Comparison of ENCODE assay signal across 11 mouse cellular contexts in the genomic region with DNA sequence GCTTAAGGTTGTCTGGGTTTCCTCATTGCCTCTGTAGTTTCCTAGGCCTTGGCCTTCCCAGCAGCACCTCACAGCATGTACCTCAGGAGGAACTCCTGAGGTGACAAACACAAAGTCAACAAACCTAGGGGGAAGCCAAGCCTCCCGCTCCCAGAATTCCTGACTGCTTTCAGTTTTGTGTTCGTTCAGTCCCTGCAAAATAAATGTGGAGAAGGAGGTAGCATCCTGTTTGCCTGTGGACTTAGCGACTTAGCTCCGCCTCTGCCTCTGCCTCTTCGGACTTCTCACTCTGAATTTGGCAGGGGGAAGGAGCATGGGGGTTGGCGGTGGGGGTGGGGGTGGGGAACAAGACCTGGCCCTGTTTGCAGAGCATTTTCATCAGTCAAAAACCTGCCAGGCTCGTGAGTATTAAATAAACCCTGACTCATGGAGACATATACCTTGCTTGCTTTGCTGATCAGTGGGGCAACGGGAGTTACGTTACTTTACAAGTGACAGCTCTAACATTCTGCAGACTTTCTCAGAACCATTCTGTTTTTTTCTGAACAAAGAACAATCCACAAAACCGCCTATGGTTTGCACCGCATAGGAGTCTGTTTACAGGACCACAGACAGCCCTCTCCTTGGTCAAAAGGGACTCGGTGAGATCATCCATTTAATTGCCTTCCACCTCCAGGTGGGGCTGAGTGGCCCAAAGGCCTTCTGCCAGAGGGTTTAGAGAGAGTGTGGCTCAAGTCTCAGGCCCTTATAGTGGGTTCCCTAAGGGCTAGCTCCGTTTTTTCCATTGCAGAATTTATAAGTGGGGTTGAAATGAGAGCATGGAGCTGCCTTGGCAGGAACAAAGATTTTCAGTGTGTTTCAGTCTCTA. TPM values are rescaled to one million over a fixed set of nuclear protein-coding genes. Genes with fewer than 3 reads are reported as not detected.
A peak's percentile ranks its signal among the peaks of the same experiment; 100 is the strongest.
DNase-seq lines count a peak whose midpoint lies in the region; ATAC-seq lines count a peak whose summit lies in the region.
"Had no signal": no experiment of that assay in that cellular context is flagged by ENCODE, and none has a peak within 500 bp of the region (broad histone marks: within the 10 kb centered on the region; RNA-seq: fewer than 3 reads in every experiment).

No protein-coding gene starts in this region.

- H3K27ac ChIP-seq in heart, embryonic 11.5 days (ENCODE audit: low read depth, low read length), result no peak overlapping the region
- H3K27ac ChIP-seq in forebrain, embryonic 14.5 days (ENCODE audit: low read depth, low read length), result peak overlapping the region; percentile 89
- no peak overlapping the region for H3K27ac ChIP-seq in liver, embryonic 12.5 days
- H3K27ac ChIP-seq: liver, embryonic 14.5 days; neural tube, embryonic 12.5 days had no signal

- H3K27me3 ChIP-seq in heart, embryonic 11.5 days (ENCODE audit: control insufficient read depth, insufficient read depth, low read length), result no peaks in the 10 kb centered on the region; the same call in 1 of the 2 replicates
- no peaks in the 10 kb centered on the region for H3K27me3 ChIP-seq in forebrain, embryonic 14.5 days (replicated peaks; ENCODE audit: control insufficient read depth, insufficient read depth, low read length)
- H3K27me3 ChIP-seq in liver, embryonic 12.5 days (replicated peaks), result peaks cover 13% of the 10 kb centered on the region

- H3K4me1 ChIP-seq in heart, embryonic 11.5 days (ENCODE audit: control insufficient read depth, insufficient read depth, low read length), result 0 out of 2 replicates have a peak, but pooled peaks cover 5% of the 10 kb centered on the region
- H3K4me1 ChIP-seq in forebrain, embryonic 14.5 days (ENCODE audit: control insufficient read depth, insufficient read depth, low read length), result peaks cover 53% of the 10 kb centered on the region
- H3K4me1 ChIP-seq in liver, embryonic 12.5 days, result no peaks in the 10 kb centered on the region

- ATAC-seq in heart, embryonic 11.5 days (replicated peaks; ENCODE audit: insufficient number of reproducible peaks, low FRiP score, low TSS enrichment), result no peak
- peak; percentile 18; the same call in 1 of the 2 replicates for ATAC-seq in forebrain, embryonic 14.5 days
- ATAC-seq in liver, embryonic 12.5 days, result no peak
- ATAC-seq: activated CD4-positive, CD25-positive, alpha-beta regulatory T cell, adult 4 months had no signal

- H3K4me3 ChIP-seq in heart, embryonic 11.5 days (ENCODE audit: low read depth, low read length), result no peak overlapping the region
- no peak overlapping the region for H3K4me3 ChIP-seq in forebrain, embryonic 14.5 days (ENCODE audit: low read depth, low read length)
- no peak overlapping the region for H3K4me3 ChIP-seq in liver, embryonic 12.5 days
- H3K4me3 ChIP-seq: neural tube, embryonic 12.5 days had no signal

- no peaks in the 10 kb centered on the region for H3K36me3 ChIP-seq in heart, embryonic 11.5 days (ENCODE audit: control insufficient read depth, insufficient read depth, low read length)
- H3K36me3 ChIP-seq in forebrain, embryonic 14.5 days (ENCODE audit: control insufficient read depth, insufficient read depth, low read length), result no peaks in the 10 kb centered on the region
- no peaks in the 10 kb centered on the region for H3K36me3 ChIP-seq in liver, embryonic 12.5 days
- H3K36me3 ChIP-seq: neural tube, embryonic 12.5 days had no signal

- H3K9me3 ChIP-seq in heart, embryonic 11.5 days (replicated peaks; ENCODE audit: control insufficient read depth, low read length), result no peaks in the 10 kb centered on the region
- H3K9me3 ChIP-seq in forebrain, embryonic 14.5 days (replicated peaks; ENCODE audit: control insufficient read depth, low read length), result no peaks in the 10 kb centered on the region
- H3K9me3 ChIP-seq in liver, embryonic 12.5 days (replicated peaks), result no peaks in the 10 kb centered on the region
- H3K9me3 ChIP-seq: neural tube, embryonic 12.5 days had no signal

- no peak for DNase-seq in heart, adult 18-20 months
- DNase-seq in Muller cell, postnatal 12 days (ENCODE audit: inconsistent ontology term), result peak; percentile 48
- peak; percentile 69 for DNase-seq in forebrain, embryonic 14.5 days (ENCODE audit: low spot score)
- no peak for DNase-seq in ovary, postnatal 14 days (ENCODE audit: low spot score)
- DNase-seq in cerebellum, adult 18-20 months, result no peak
- DNase-seq in right cerebral cortex, adult 18-20 months, result no peak

- no peak overlapping the region for H3K9ac ChIP-seq in heart, embryonic 11.5 days (ENCODE audit: low read depth, low read length)
- peak overlapping the region; percentile 40; the same call in 1 of the 2 replicates for H3K9ac ChIP-seq in forebrain, embryonic 14.5 days (ENCODE audit: low read length)
- H3K9ac ChIP-seq in liver, embryonic 12.5 days, result no peak overlapping the region
- H3K9ac ChIP-seq: liver, embryonic 14.5 days; neural tube, embryonic 12.5 days had no signal

- peak overlapping the region; percentile 37 for H3K4me2 ChIP-seq in heart, embryonic 11.5 days
- H3K4me2 ChIP-seq in forebrain, embryonic 14.5 days (ENCODE audit: low read length), result peak overlapping the region; percentile 38
- H3K4me2 ChIP-seq in liver, embryonic 12.5 days, result peak overlapping the region; percentile 43
- H3K4me2 ChIP-seq: neural tube, embryonic 12.5 days had no signal

- WGBS in heart, embryonic 11.5 days (ENCODE audit: insufficient replicate concordance), result 13% methylated on average over 13 of the region's 13 CpGs
- WGBS in forebrain, embryonic 14.5 days, result 6% methylated on average over 13 of the region's 13 CpGs
- 22% methylated on average over 13 of the region's 13 CpGs for WGBS in liver, embryonic 12.5 days (ENCODE audit: insufficient replicate concordance)

RNA-seq across cellular contexts. Expression of gene Cdon, which starts 15.7 kb away (rescaled TPM):
- polyA plus RNA-seq in heart, embryonic 11.5 days (2014; fragmentation: Nextera tagmentation; extraction: Ambion mirVana), result 4.4 and 6.1 TPM in 2 replicates
- 1 to 10 TPM; 9.0 to 9.2 TPM for total RNA-seq in heart, adult 18-20 months (2021)
- polyA plus RNA-seq in forebrain, embryonic 14.5 days (2014; fragmentation: Nextera tagmentation; extraction: Ambion mirVana), result 10.5 and 11.0 TPM in 2 replicates
- 0.96 and 1.0 TPM in 2 replicates for polyA plus RNA-seq in liver, embryonic 12.5 days (2016; fragmentation: Nextera tagmentation; extraction: Ambion mirVana)

Comparison
In these comparisons a context has a peak if more than half of its experiments do, and no peak if none do; other contexts are left out.
1. DNase-seq: peak in Muller cell, postnatal 12 days (single experiment) and forebrain, embryonic 14.5 days (single experiment); none in heart, adult 18-20 months (0 of 2), ovary, postnatal 14 days (single experiment), cerebellum, adult 18-20 months (0 of 2) and right cerebral cortex, adult 18-20 months (single experiment).
2. Peak in every context shown above with its lines, with median percentiles within 50 percentile points of each other: H3K4me2 ChIP-seq.